Mouse (Mus musculus) ES-Bruce4 (cell line): Measurements from ENCODE around the gene Akt1s1.

Experiments used
- CTCF ChIP-seq: IDR thresholded peaks from one replicate; pipeline ENCODE4 v1.8.1; 2011; ENCODE audit warnings: low read depth, low read length
- EP300 ChIP-seq: IDR thresholded peaks from 2 replicates; pipeline ENCODE4 v1.6.1; 2011; ENCODE audit warnings: low read depth, low read length; ENCODE audit not compliant: insufficient read depth
- POLR2A ChIP-seq: IDR thresholded peaks from one replicate; pipeline ENCODE4 v1.8.1; 2011; ENCODE audit warnings: low read length; ENCODE audit not compliant: insufficient read depth

GRCm38 (mm10) chr7:44853065-44853464 is 4.3 kb downstream of the Akt1s1 start:
- TF ChIP-seq POLR2A (no peak), CTCF (no peak), EP300 (no peak)
